Mouse (Mus musculus): ENCODE data around the gene Gm10778. TPM values are rescaled to one million over a fixed set of nuclear protein-coding genes. Genes with fewer than 3 reads are reported as not detected.

Gene Gm10778
- polyA plus RNA-seq, 1 experiment = 7.4 TPM

- no peak overlapping the region for H3K4me3 ChIP-seq (ENCODE audit: low read depth, low read length)
- TF ChIP-seq EP300 (IDR thresholded peaks at IDR 0.05; ENCODE audit: insufficient read depth, low read depth, low read length) (no peak), POLR2A (IDR thresholded peaks at IDR 0.05; ENCODE audit: insufficient read depth, low read length) (no peak), CTCF (IDR thresholded peaks at IDR 0.05; ENCODE audit: low read depth, low read length) (peak; percentile 63)
- no peaks in the 10 kb centered on the region for H3K4me1 ChIP-seq (ENCODE audit: control insufficient read depth, insufficient read depth, low read length)
- H3K27ac ChIP-seq (ENCODE audit: insufficient read depth, low read length) = no peak overlapping the region
- H3K9me3 ChIP-seq (replicated peaks; ENCODE audit: control insufficient read depth, insufficient read depth, low read length, poor library complexity, severe bottlenecking) = no peaks in the 10 kb centered on the region
- H3K36me3 ChIP-seq (ENCODE audit: control insufficient read depth, insufficient read depth, low read length, poor library complexity, severe bottlenecking) = no peaks in the 10 kb centered on the region
- H3K27me3 ChIP-seq (ENCODE audit: control insufficient read depth, insufficient read depth, low read length, poor library complexity, severe bottlenecking) = no peaks in the 10 kb centered on the region
- H3K9ac ChIP-seq (ENCODE audit: low read depth, poor library complexity, severe bottlenecking) = no peak overlapping the region
Observed at GRCm38 (mm10) chr10:81608308-81608707, 40.6 kb upstream of the Gm10778 start.

GRCm38 (mm10) chr10:81612779-81613178, 36.1 kb upstream of the Gm10778 start:
- no peaks in the 10 kb centered on the region for H3K9me3 ChIP-seq (replicated peaks; ENCODE audit: control insufficient read depth, insufficient read depth, low read length, poor library complexity, severe bottlenecking)
- no peak overlapping the region for H3K4me3 ChIP-seq (ENCODE audit: low read depth, low read length)
- no peak overlapping the region for H3K27ac ChIP-seq (ENCODE audit: insufficient read depth, low read length)
- no peaks in the 10 kb centered on the region for H3K36me3 ChIP-seq (ENCODE audit: control insufficient read depth, insufficient read depth, low read length, poor library complexity, severe bottlenecking)
- TF ChIP-seq EP300 (IDR thresholded peaks at IDR 0.05; ENCODE audit: insufficient read depth, low read depth, low read length) (no peak), CTCF (IDR thresholded peaks at IDR 0.05; ENCODE audit: low read depth, low read length) (no peak), POLR2A (IDR thresholded peaks at IDR 0.05; ENCODE audit: insufficient read depth, low read length) (no peak)
- peaks cover 6% of the 10 kb centered on the region for H3K4me1 ChIP-seq (ENCODE audit: control insufficient read depth, insufficient read depth, low read length)
- no peaks in the 10 kb centered on the region for H3K27me3 ChIP-seq (ENCODE audit: control insufficient read depth, insufficient read depth, low read length, poor library complexity, severe bottlenecking)
- H3K9ac ChIP-seq (ENCODE audit: low read depth, poor library complexity, severe bottlenecking) = no peak overlapping the region

GRCm38 (mm10) chr10:81615486-81615885, 33.4 kb upstream of the Gm10778 start:
- H3K4me1 ChIP-seq (ENCODE audit: control insufficient read depth, insufficient read depth, low read length) = peaks cover 7% of the 10 kb centered on the region
- H3K9me3 ChIP-seq (replicated peaks; ENCODE audit: control insufficient read depth, insufficient read depth, low read length, poor library complexity, severe bottlenecking) = no peaks in the 10 kb centered on the region
- no peaks in the 10 kb centered on the region for H3K36me3 ChIP-seq (ENCODE audit: control insufficient read depth, insufficient read depth, low read length, poor library complexity, severe bottlenecking)
- no peaks in the 10 kb centered on the region for H3K27me3 ChIP-seq (ENCODE audit: control insufficient read depth, insufficient read depth, low read length, poor library complexity, severe bottlenecking)
- H3K4me3 ChIP-seq (ENCODE audit: low read depth, low read length) = peak overlapping the region; percentile 28
- TF ChIP-seq EP300 (IDR thresholded peaks at IDR 0.05; ENCODE audit: insufficient read depth, low read depth, low read length) = peak; percentile 90; the same call in 1 of the 2 replicates
- no peak for TF ChIP-seq POLR2A (IDR thresholded peaks at IDR 0.05; ENCODE audit: insufficient read depth, low read length)
- peak overlapping the region; percentile 84 for H3K27ac ChIP-seq (ENCODE audit: insufficient read depth, low read length)
- peak overlapping the region; percentile 16; the same call in 1 of the 2 replicates for H3K9ac ChIP-seq (ENCODE audit: low read depth, poor library complexity, severe bottlenecking)

GRCm38 (mm10) chr10:81619976-81620375, 28.9 kb upstream of the Gm10778 start:
- H3K36me3 ChIP-seq (ENCODE audit: control insufficient read depth, insufficient read depth, low read length, poor library complexity, severe bottlenecking) = no peaks in the 10 kb centered on the region
- H3K27me3 ChIP-seq (ENCODE audit: control insufficient read depth, insufficient read depth, low read length, poor library complexity, severe bottlenecking) = no peaks in the 10 kb centered on the region
- TF ChIP-seq POLR2A (IDR thresholded peaks at IDR 0.05; ENCODE audit: insufficient read depth, low read length) = no peak
- no peak for TF ChIP-seq EP300 (IDR thresholded peaks at IDR 0.05; ENCODE audit: insufficient read depth, low read depth, low read length)
- TF ChIP-seq CTCF (IDR thresholded peaks at IDR 0.05; ENCODE audit: low read depth, low read length) = no peak
- H3K9ac ChIP-seq (ENCODE audit: low read depth, poor library complexity, severe bottlenecking) = no peak overlapping the region
- H3K27ac ChIP-seq (ENCODE audit: insufficient read depth, low read length) = no peak overlapping the region
- H3K9me3 ChIP-seq (replicated peaks; ENCODE audit: control insufficient read depth, insufficient read depth, low read length, poor library complexity, severe bottlenecking) = no peaks in the 10 kb centered on the region
- peaks cover 16% of the 10 kb centered on the region for H3K4me1 ChIP-seq (ENCODE audit: control insufficient read depth, insufficient read depth, low read length)
- no peak overlapping the region for H3K4me3 ChIP-seq (ENCODE audit: low read depth, low read length)

- no peaks in the 10 kb centered on the region for H3K9me3 ChIP-seq (replicated peaks; ENCODE audit: control insufficient read depth, insufficient read depth, low read length, poor library complexity, severe bottlenecking)
- H3K27me3 ChIP-seq (ENCODE audit: control insufficient read depth, insufficient read depth, low read length, poor library complexity, severe bottlenecking) = no peaks in the 10 kb centered on the region
- H3K27ac ChIP-seq (ENCODE audit: insufficient read depth, low read length) = no peak overlapping the region
- no peaks in the 10 kb centered on the region for H3K36me3 ChIP-seq (ENCODE audit: control insufficient read depth, insufficient read depth, low read length, poor library complexity, severe bottlenecking)
- no peak overlapping the region for H3K9ac ChIP-seq (ENCODE audit: low read depth, poor library complexity, severe bottlenecking)
- no peak overlapping the region for H3K4me3 ChIP-seq (ENCODE audit: low read depth, low read length)
- peaks cover 16% of the 10 kb centered on the region for H3K4me1 ChIP-seq (ENCODE audit: control insufficient read depth, insufficient read depth, low read length)
- TF ChIP-seq POLR2A (IDR thresholded peaks at IDR 0.05; ENCODE audit: insufficient read depth, low read length) (no peak), CTCF (IDR thresholded peaks at IDR 0.05; ENCODE audit: low read depth, low read length) (no peak), EP300 (IDR thresholded peaks at IDR 0.05; ENCODE audit: insufficient read depth, low read depth, low read length) (no peak)
Observed at GRCm38 (mm10) chr10:81620786-81621185, 28.1 kb upstream of the Gm10778 start.

GRCm38 (mm10) chr10:81623441-81623840, 25.4 kb upstream of the Gm10778 start:
- TF ChIP-seq EP300 (IDR thresholded peaks at IDR 0.05; ENCODE audit: insufficient read depth, low read depth, low read length) (no peak), POLR2A (IDR thresholded peaks at IDR 0.05; ENCODE audit: insufficient read depth, low read length) (peak; percentile 51)
- no peak overlapping the region for H3K4me3 ChIP-seq (ENCODE audit: low read depth, low read length)
- H3K36me3 ChIP-seq (ENCODE audit: control insufficient read depth, insufficient read depth, low read length, poor library complexity, severe bottlenecking) = no peaks in the 10 kb centered on the region
- no peaks in the 10 kb centered on the region for H3K9me3 ChIP-seq (replicated peaks; ENCODE audit: control insufficient read depth, insufficient read depth, low read length, poor library complexity, severe bottlenecking)
- H3K27me3 ChIP-seq (ENCODE audit: control insufficient read depth, insufficient read depth, low read length, poor library complexity, severe bottlenecking) = no peaks in the 10 kb centered on the region
- H3K27ac ChIP-seq (ENCODE audit: insufficient read depth, low read length) = peak overlapping the region; percentile 55
- no peak overlapping the region for H3K9ac ChIP-seq (ENCODE audit: low read depth, poor library complexity, severe bottlenecking)
- peaks cover 10% of the 10 kb centered on the region for H3K4me1 ChIP-seq (ENCODE audit: control insufficient read depth, insufficient read depth, low read length)
